Mouse (Mus musculus): ENCODE measurements at regions not wholly inside any gene's neighbourhood (a gene's known extent, or its start where the extent isn't known, plus 50 kb on each side); places are given as distances from the start of the nearest gene placed in this dataset.

DNA sequence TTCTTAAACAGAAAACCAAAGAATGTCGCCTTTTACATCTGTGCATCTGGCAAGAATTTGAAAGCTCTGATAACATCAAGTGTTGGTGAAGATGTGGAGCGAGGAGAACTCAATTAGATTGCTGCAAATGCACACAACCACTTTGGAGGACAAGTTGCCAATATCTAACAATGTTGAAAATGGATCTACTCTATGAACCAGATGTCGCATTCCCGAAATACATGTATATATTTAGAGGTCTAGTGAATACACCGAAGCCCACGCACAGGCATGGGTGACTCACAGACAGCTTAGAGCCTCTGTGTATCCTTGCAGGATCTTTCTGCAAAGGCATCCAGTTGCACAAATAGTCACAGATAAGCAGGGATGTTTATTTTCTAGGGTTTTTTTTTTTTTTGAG, 108.4 kb downstream of the Ddx1 start:
- Histone ChIP-seq H3K36me3 (ENCODE audit: control insufficient read depth, insufficient read depth) (no peaks in the 10 kb centered on the region), H3K4me3 (ENCODE audit: low read depth, low read length) (no peak overlapping the region), H3K4me2 (ENCODE audit: low read depth, low read length) (no peak overlapping the region), H3K9ac (ENCODE audit: low read depth, low read length) (no peak overlapping the region), H3K9me3 (replicated peaks; ENCODE audit: control insufficient read depth, low read length) (no peaks in the 10 kb centered on the region), H3K27ac (ENCODE audit: low read length) (no peak overlapping the region), H3K4me1 (ENCODE audit: control insufficient read depth, low read depth, low read length) (no peaks in the 10 kb centered on the region), H3K27me3 (ENCODE audit: control insufficient read depth, insufficient read depth, low read depth, low read length) (no peaks in the 10 kb centered on the region)
- no peak for ATAC-seq (ENCODE audit: low read depth)
- WGBS (ENCODE audit: insufficient replicate concordance), result 69% methylated on average over 6 of the region's 6 CpGs

GRCm38 (mm10) chr12:13139189-13139588, 109.8 kb downstream of the Ddx1 start:
- H3K4me1 ChIP-seq (ENCODE audit: control insufficient read depth, low read depth, low read length), result no peaks in the 10 kb centered on the region
- no peak overlapping the region for H3K4me3 ChIP-seq (ENCODE audit: low read depth, low read length)
- no peaks in the 10 kb centered on the region for H3K36me3 ChIP-seq (ENCODE audit: control insufficient read depth, insufficient read depth)
- H3K27me3 ChIP-seq (ENCODE audit: control insufficient read depth, insufficient read depth, low read depth, low read length), result no peaks in the 10 kb centered on the region
- no peak overlapping the region for H3K27ac ChIP-seq (ENCODE audit: low read length)
- H3K9ac ChIP-seq (ENCODE audit: low read depth, low read length), result no peak overlapping the region
- no peak overlapping the region for H3K4me2 ChIP-seq (ENCODE audit: low read depth, low read length)
- WGBS (ENCODE audit: insufficient replicate concordance), result 56% methylated on average over 5 of the region's 5 CpGs
- ATAC-seq (ENCODE audit: low read depth), result no peak
- H3K9me3 ChIP-seq (replicated peaks; ENCODE audit: control insufficient read depth, low read length), result no peaks in the 10 kb centered on the region

GRCm38 (mm10) chr12:13134168-13134567, 114.8 kb downstream of the Ddx1 start:
- no peak overlapping the region for H3K4me3 ChIP-seq (ENCODE audit: low read depth, low read length)
- H3K9ac ChIP-seq (ENCODE audit: low read depth, low read length), result no peak overlapping the region
- no peak overlapping the region for H3K4me2 ChIP-seq (ENCODE audit: low read depth, low read length)
- H3K36me3 ChIP-seq (ENCODE audit: control insufficient read depth, insufficient read depth), result no peaks in the 10 kb centered on the region
- no peaks in the 10 kb centered on the region for H3K27me3 ChIP-seq (ENCODE audit: control insufficient read depth, insufficient read depth, low read depth, low read length)
- no peak for ATAC-seq (ENCODE audit: low read depth)
- WGBS (ENCODE audit: insufficient replicate concordance), result 72% methylated on average over 5 of the region's 10 CpGs
- no peaks in the 10 kb centered on the region for H3K9me3 ChIP-seq (replicated peaks; ENCODE audit: control insufficient read depth, low read length)
- H3K4me1 ChIP-seq (ENCODE audit: control insufficient read depth, low read depth, low read length), result no peaks in the 10 kb centered on the region
- no peak overlapping the region for H3K27ac ChIP-seq (ENCODE audit: low read length)

DNA sequence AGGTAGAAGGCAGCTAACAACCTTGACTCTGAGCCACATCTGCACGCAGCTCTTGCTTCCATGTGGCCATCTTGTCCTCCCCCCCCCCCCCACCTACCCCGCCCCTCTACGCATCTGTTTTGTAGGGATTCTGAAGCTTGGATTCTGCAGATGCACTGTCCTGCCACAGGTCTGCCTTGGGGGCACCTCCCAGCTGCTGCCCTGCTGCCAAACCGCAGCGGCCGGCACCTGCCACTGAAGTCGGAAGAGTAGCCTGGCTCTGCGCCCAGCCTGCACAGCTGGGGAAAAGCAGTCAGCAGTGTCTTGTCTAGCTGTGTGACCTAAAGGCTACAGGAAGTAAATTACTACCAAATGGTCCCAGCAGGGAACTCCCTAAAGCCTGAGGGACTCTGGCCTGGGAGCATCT, 119.3 kb downstream of the Ddx1 start:
- Histone ChIP-seq H3K4me3 (ENCODE audit: low read depth, low read length) (no peak overlapping the region), H3K9ac (ENCODE audit: low read depth, low read length) (no peak overlapping the region), H3K4me1 (ENCODE audit: control insufficient read depth, low read depth, low read length) (no peaks in the 10 kb centered on the region), H3K9me3 (replicated peaks; ENCODE audit: control insufficient read depth, low read length) (no peaks in the 10 kb centered on the region), H3K36me3 (ENCODE audit: control insufficient read depth, insufficient read depth) (no peaks in the 10 kb centered on the region), H3K4me2 (ENCODE audit: low read depth, low read length) (no peak overlapping the region), H3K27me3 (ENCODE audit: control insufficient read depth, insufficient read depth, low read depth, low read length) (no peaks in the 10 kb centered on the region), H3K27ac (ENCODE audit: low read length) (no peak overlapping the region)
- no peak for ATAC-seq (ENCODE audit: low read depth)
- 72% methylated on average over 8 of the region's 8 CpGs for WGBS (ENCODE audit: insufficient replicate concordance)

DNA sequence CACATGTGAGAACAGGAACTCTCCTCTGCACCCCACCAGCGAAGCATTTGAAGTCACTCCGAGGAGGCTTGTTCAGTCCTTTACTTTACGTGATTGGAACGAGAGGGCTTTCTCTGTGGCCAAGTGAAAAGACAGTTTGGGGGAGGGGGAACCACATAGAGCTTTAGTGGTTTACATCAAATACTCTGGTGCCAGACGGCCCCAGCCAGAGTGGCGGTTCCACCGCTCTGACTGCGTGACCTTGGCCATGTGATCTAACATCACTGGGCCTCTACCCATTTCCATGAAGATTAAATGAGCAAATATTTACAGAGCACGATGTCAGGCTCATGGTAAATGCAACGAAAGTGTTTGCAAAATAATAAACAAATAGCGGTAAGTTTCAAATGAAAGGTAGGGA, 121.6 kb downstream of the Ddx1 start:
- Histone ChIP-seq H3K9me3 (replicated peaks; ENCODE audit: control insufficient read depth, low read length) (no peaks in the 10 kb centered on the region), H3K4me2 (ENCODE audit: low read depth, low read length) (no peak overlapping the region), H3K9ac (ENCODE audit: low read depth, low read length) (no peak overlapping the region), H3K27ac (ENCODE audit: low read length) (no peak overlapping the region), H3K4me1 (ENCODE audit: control insufficient read depth, low read depth, low read length) (no peaks in the 10 kb centered on the region), H3K4me3 (ENCODE audit: low read depth, low read length) (no peak overlapping the region), H3K27me3 (ENCODE audit: control insufficient read depth, insufficient read depth, low read depth, low read length) (no peaks in the 10 kb centered on the region), H3K36me3 (ENCODE audit: control insufficient read depth, insufficient read depth) (no peaks in the 10 kb centered on the region)
- WGBS (ENCODE audit: insufficient replicate concordance), result 54% methylated on average over 11 of the region's 11 CpGs
- ATAC-seq (ENCODE audit: low read depth), result no peak

- Histone ChIP-seq H3K36me3 (ENCODE audit: control insufficient read depth, insufficient read depth) (no peaks in the 10 kb centered on the region), H3K27me3 (ENCODE audit: control insufficient read depth, insufficient read depth, low read depth, low read length) (no peaks in the 10 kb centered on the region), H3K4me2 (ENCODE audit: low read depth, low read length) (no peak overlapping the region), H3K9me3 (replicated peaks; ENCODE audit: control insufficient read depth, low read length) (no peaks in the 10 kb centered on the region), H3K9ac (ENCODE audit: low read depth, low read length) (no peak overlapping the region), H3K4me1 (ENCODE audit: control insufficient read depth, low read depth, low read length) (no peaks in the 10 kb centered on the region), H3K27ac (ENCODE audit: low read length) (no peak overlapping the region), H3K4me3 (ENCODE audit: low read depth, low read length) (no peak overlapping the region)
- no peak for ATAC-seq (ENCODE audit: low read depth)
- 73% methylated on average over 1 of the region's 1 CpGs for WGBS (ENCODE audit: insufficient replicate concordance)
Observed at GRCm38 (mm10) chr12:13125054-13125453, 124.0 kb downstream of the Ddx1 start.

DNA sequence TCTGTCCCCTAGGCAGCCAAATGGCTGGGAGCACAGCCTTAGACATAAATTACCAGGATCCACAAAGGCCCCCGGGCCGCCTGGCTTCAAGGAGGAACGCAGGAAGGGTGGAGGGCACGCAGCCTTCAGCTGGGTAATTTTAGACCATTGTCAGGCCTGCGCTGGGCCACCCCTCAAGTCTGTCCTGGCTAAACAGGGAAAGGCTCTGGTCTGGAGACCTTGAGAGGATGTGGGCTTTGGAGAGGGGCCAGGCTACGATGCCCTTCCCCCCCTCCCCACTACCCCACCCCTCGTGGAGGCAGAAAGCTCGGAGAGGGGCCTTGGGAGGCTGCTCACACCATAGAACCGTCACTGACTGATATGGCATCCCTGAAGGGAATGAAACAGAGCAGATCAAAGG, 126.7 kb downstream of the Ddx1 start:
- Histone ChIP-seq H3K27me3 (ENCODE audit: control insufficient read depth, insufficient read depth, low read depth, low read length) (no peaks in the 10 kb centered on the region), H3K4me2 (ENCODE audit: low read depth, low read length) (no peak overlapping the region), H3K4me3 (ENCODE audit: low read depth, low read length) (no peak overlapping the region), H3K4me1 (ENCODE audit: control insufficient read depth, low read depth, low read length) (no peaks in the 10 kb centered on the region), H3K9me3 (replicated peaks; ENCODE audit: control insufficient read depth, low read length) (no peaks in the 10 kb centered on the region), H3K36me3 (ENCODE audit: control insufficient read depth, insufficient read depth) (no peaks in the 10 kb centered on the region), H3K27ac (ENCODE audit: low read length) (no peak overlapping the region), H3K9ac (ENCODE audit: low read depth, low read length) (no peak overlapping the region)
- WGBS (ENCODE audit: insufficient replicate concordance), result 29% methylated on average over 9 of the region's 9 CpGs
- ATAC-seq (ENCODE audit: low read depth), result no peak

- no peaks in the 10 kb centered on the region for H3K4me1 ChIP-seq (ENCODE audit: control insufficient read depth, low read depth, low read length)
- H3K4me2 ChIP-seq (ENCODE audit: low read depth, low read length), result no peak overlapping the region
- H3K9me3 ChIP-seq (replicated peaks; ENCODE audit: control insufficient read depth, low read length), result no peaks in the 10 kb centered on the region
- 44% methylated on average over 7 of the region's 7 CpGs for WGBS (ENCODE audit: insufficient replicate concordance)
- H3K4me3 ChIP-seq (ENCODE audit: low read depth, low read length), result no peak overlapping the region
- no peak overlapping the region for H3K27ac ChIP-seq (ENCODE audit: low read length)
- no peaks in the 10 kb centered on the region for H3K36me3 ChIP-seq (ENCODE audit: control insufficient read depth, insufficient read depth)
- no peaks in the 10 kb centered on the region for H3K27me3 ChIP-seq (ENCODE audit: control insufficient read depth, insufficient read depth, low read depth, low read length)
- ATAC-seq (ENCODE audit: low read depth), result no peak
- no peak overlapping the region for H3K9ac ChIP-seq (ENCODE audit: low read depth, low read length)
Observed at GRCm38 (mm10) chr12:13120581-13120980, 128.4 kb downstream of the Ddx1 start.

DNA sequence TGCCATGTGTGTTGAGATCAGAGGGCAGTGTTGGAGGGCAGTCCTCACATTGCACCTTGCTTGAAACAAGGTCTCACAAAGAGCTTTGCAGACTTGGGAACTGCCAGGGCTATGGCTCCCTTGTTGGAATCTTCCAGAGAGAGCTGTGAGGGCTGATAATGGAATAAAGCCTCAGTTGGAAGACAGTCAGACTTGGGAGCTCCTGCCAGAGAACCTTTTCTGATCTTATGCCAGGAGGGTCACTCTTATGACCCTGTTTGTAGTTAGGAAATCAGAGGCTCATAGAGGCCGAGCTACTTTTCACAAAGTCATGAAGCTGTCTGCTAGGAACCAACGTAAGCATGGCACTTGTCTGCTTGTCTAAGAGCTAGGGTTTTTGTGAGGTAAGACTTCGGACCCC, 129.4 kb downstream of the Ddx1 start:
- no peaks in the 10 kb centered on the region for H3K27me3 ChIP-seq (ENCODE audit: control insufficient read depth, insufficient read depth, low read depth, low read length)
- H3K36me3 ChIP-seq (ENCODE audit: control insufficient read depth, insufficient read depth), result no peaks in the 10 kb centered on the region
- 55% methylated on average over 3 of the region's 3 CpGs for WGBS (ENCODE audit: insufficient replicate concordance)
- H3K4me3 ChIP-seq (ENCODE audit: low read depth, low read length), result no peak overlapping the region
- ATAC-seq (ENCODE audit: low read depth), result no peak
- H3K4me2 ChIP-seq (ENCODE audit: low read depth, low read length), result no peak overlapping the region
- H3K27ac ChIP-seq (ENCODE audit: low read length), result no peak overlapping the region
- no peak overlapping the region for H3K9ac ChIP-seq (ENCODE audit: low read depth, low read length)
- H3K4me1 ChIP-seq (ENCODE audit: control insufficient read depth, low read depth, low read length), result no peaks in the 10 kb centered on the region
- H3K9me3 ChIP-seq (replicated peaks; ENCODE audit: control insufficient read depth, low read length), result no peaks in the 10 kb centered on the region

DNA sequence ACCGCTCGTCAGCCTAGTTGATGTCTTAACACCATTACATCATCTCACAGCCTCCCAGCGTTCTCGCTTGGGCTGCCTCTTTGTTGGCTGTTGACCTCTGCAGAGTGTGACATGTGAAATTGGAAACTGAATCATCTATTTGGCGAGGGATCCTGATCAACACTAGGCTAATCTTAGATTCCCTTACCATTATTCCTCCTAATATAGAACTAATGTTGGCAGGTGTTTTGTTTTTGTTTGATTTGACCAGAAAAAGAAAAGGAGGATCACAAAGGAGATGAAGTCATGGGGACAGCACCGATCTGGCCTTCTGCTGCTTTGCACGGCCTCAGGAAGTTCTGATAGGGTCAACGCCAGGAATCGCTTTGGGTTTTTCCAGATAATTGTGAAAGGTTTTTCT, 131.0 kb downstream of the Ddx1 start:
- no peaks in the 10 kb centered on the region for H3K36me3 ChIP-seq (ENCODE audit: control insufficient read depth, insufficient read depth)
- H3K27ac ChIP-seq (ENCODE audit: low read length), result no peak overlapping the region
- no peak for ATAC-seq (ENCODE audit: low read depth)
- H3K27me3 ChIP-seq (ENCODE audit: control insufficient read depth, insufficient read depth, low read depth, low read length), result no peaks in the 10 kb centered on the region
- H3K9ac ChIP-seq (ENCODE audit: low read depth, low read length), result no peak overlapping the region
- H3K9me3 ChIP-seq (replicated peaks; ENCODE audit: control insufficient read depth, low read length), result no peaks in the 10 kb centered on the region
- H3K4me3 ChIP-seq (ENCODE audit: low read depth, low read length), result no peak overlapping the region
- no peaks in the 10 kb centered on the region for H3K4me1 ChIP-seq (ENCODE audit: control insufficient read depth, low read depth, low read length)
- no peak overlapping the region for H3K4me2 ChIP-seq (ENCODE audit: low read depth, low read length)
- WGBS (ENCODE audit: insufficient replicate concordance), result 52% methylated on average over 9 of the region's 9 CpGs

Measured in liver, embryonic 16.5 days (tissue).